Comparison of ENCODE assay signal across 21 mouse cellular contexts in genomic region chr1:169421671-169422070, GRCm38 (mm10).
DNase-seq lines count a peak whose midpoint lies in the region; ATAC-seq and TF ChIP-seq lines count a peak whose summit lies in the region.
"Had no signal": no experiment of that assay in that cellular context is flagged by ENCODE, and none has a peak within 500 bp of the region (broad histone marks: within the 10 kb centered on the region; RNA-seq: fewer than 3 reads in every experiment).

No protein-coding gene starts in this region.

- no peak overlapping the region for H3K27ac ChIP-seq in hindbrain, embryonic 16.5 days (ENCODE audit: low read depth, low read length)
- H3K27ac ChIP-seq in hindbrain, postnatal 0 days: no peak overlapping the region
- no peak overlapping the region for H3K27ac ChIP-seq in limb, embryonic 14.5 days (replicated peaks; ENCODE audit: low read depth, low read length)
- no peak overlapping the region for H3K27ac ChIP-seq in limb, embryonic 10.5 days
- H3K27ac ChIP-seq: heart, adult 2 months; hindbrain, embryonic 15.5 days; midbrain, embryonic 15.5 days; neural tube, embryonic 15.5 days had no signal

- H3K36me3 ChIP-seq in hindbrain, embryonic 16.5 days (ENCODE audit: control insufficient read depth, insufficient read depth, low read length): no peaks in the 10 kb centered on the region
- no peaks in the 10 kb centered on the region for H3K36me3 ChIP-seq in hindbrain, postnatal 0 days (ENCODE audit: insufficient read depth, low read length)
- H3K36me3 ChIP-seq in limb, embryonic 14.5 days (ENCODE audit: control insufficient read depth, insufficient read depth, low read length): no peaks in the 10 kb centered on the region
- no peaks in the 10 kb centered on the region for H3K36me3 ChIP-seq in limb, embryonic 10.5 days
- H3K36me3 ChIP-seq: G1E; hindbrain, embryonic 15.5 days; midbrain, embryonic 15.5 days; neural tube, embryonic 15.5 days had no signal

- H3K27me3 ChIP-seq in hindbrain, embryonic 16.5 days (replicated peaks; ENCODE audit: control insufficient read depth, insufficient read depth, low read length): no peaks in the 10 kb centered on the region
- no peaks in the 10 kb centered on the region for H3K27me3 ChIP-seq in hindbrain, postnatal 0 days (ENCODE audit: insufficient read depth, low read length)
- H3K27me3 ChIP-seq in limb, embryonic 14.5 days (ENCODE audit: control insufficient read depth, insufficient read depth, low read length): no peaks in the 10 kb centered on the region
- H3K27me3 ChIP-seq in limb, embryonic 10.5 days (ENCODE audit: low read depth, poor library complexity, severe bottlenecking): no peaks in the 10 kb centered on the region
- H3K27me3 ChIP-seq: hindbrain, embryonic 15.5 days; megakaryocyte, embryonic 14.5 days; midbrain, embryonic 15.5 days; neural tube, embryonic 15.5 days had no signal

- no peak for TF ChIP-seq CTCF in hindbrain, postnatal 0 days (IDR thresholded peaks at IDR 0.05; ENCODE audit: low read depth)

- TF ChIP-seq POLR2A in limb, embryonic 14.5 days (IDR thresholded peaks at IDR 0.05; ENCODE audit: borderline replicate concordance, extremely low read depth, insufficient read depth, insufficient read length): no peak

- no peak overlapping the region for H3K4me2 ChIP-seq in hindbrain, embryonic 16.5 days (ENCODE audit: low read length)
- H3K4me2 ChIP-seq in hindbrain, postnatal 0 days (ENCODE audit: low read depth, low read length): no peak overlapping the region
- no peak overlapping the region for H3K4me2 ChIP-seq in limb, embryonic 14.5 days (replicated peaks; ENCODE audit: low read depth, low read length, severe bottlenecking)
- H3K4me2 ChIP-seq: hindbrain, embryonic 15.5 days; midbrain, embryonic 15.5 days; neural tube, embryonic 15.5 days had no signal

- DNase-seq in cerebellum, postnatal 10 days: peak; percentile 51 to 54
- no peak for DNase-seq in cerebellum, adult 9-10 months
- no peak for DNase-seq in hindbrain, postnatal 0 days (ENCODE audit: low spot score)
- DNase-seq in limb, embryonic 14.5 days (ENCODE audit: low spot score): peak; percentile 3
- DNase-seq in limb, embryonic 10.5 days (ENCODE audit: low spot score): no peak
- peak; percentile 43 for DNase-seq in brain, embryonic 18.5 days (ENCODE audit: low read depth, low spot score)
- DNase-seq: adrenal gland, postnatal 36 days; gastrocnemius, postnatal 14 days; heart, adult 2 months; heart, postnatal 4 days; kidney, adult 8-10 months; kidney, postnatal 14 days; liver; lung, postnatal 10 days had no signal

- no peaks in the 10 kb centered on the region for H3K4me1 ChIP-seq in hindbrain, embryonic 16.5 days (ENCODE audit: control insufficient read depth, insufficient read depth, low read depth, low read length)
- no peaks in the 10 kb centered on the region for H3K4me1 ChIP-seq in hindbrain, postnatal 0 days (ENCODE audit: insufficient read depth, low read length)
- H3K4me1 ChIP-seq in limb, embryonic 14.5 days (ENCODE audit: control insufficient read depth, insufficient read depth, low read length): 0 out of 2 replicates have a peak, but pooled peaks cover 2% of the 10 kb centered on the region
- peaks cover 10% of the 10 kb centered on the region for H3K4me1 ChIP-seq in limb, embryonic 10.5 days
- H3K4me1 ChIP-seq: hindbrain, embryonic 15.5 days; megakaryocyte, embryonic 14.5 days; neural tube, embryonic 15.5 days had no signal

- 48% methylated on average over 1 of the region's 1 CpGs for WGBS in hindbrain, embryonic 16.5 days
- WGBS in hindbrain, postnatal 0 days: 44% methylated on average over 1 of the region's 1 CpGs
- WGBS in limb, embryonic 14.5 days: 16% methylated on average over 1 of the region's 1 CpGs
- 55% methylated on average over 1 of the region's 1 CpGs for WGBS in limb, embryonic 10.5 days

- H3K9me3 ChIP-seq in hindbrain, embryonic 16.5 days (ENCODE audit: control insufficient read depth, low read length): no peaks in the 10 kb centered on the region
- no peaks in the 10 kb centered on the region for H3K9me3 ChIP-seq in hindbrain, postnatal 0 days (ENCODE audit: low read length)
- no peaks in the 10 kb centered on the region for H3K9me3 ChIP-seq in limb, embryonic 14.5 days (ENCODE audit: control insufficient read depth, low read length)
- H3K9me3 ChIP-seq in limb, embryonic 10.5 days (replicated peaks): no peaks in the 10 kb centered on the region
- H3K9me3 ChIP-seq: hindbrain, embryonic 15.5 days; midbrain, embryonic 15.5 days; neural tube, embryonic 15.5 days had no signal

- peak; percentile 52; the same call in 1 of the 2 replicates for ATAC-seq in hindbrain, embryonic 16.5 days
- no peak for ATAC-seq in hindbrain, postnatal 0 days
- ATAC-seq in limb, embryonic 14.5 days (ENCODE audit: low FRiP score, low read depth): no peak
- no peak for ATAC-seq in activated CD4-positive, CD25-positive, alpha-beta regulatory T cell, adult 4 months
- ATAC-seq: midbrain, embryonic 15.5 days had no signal

- no peak overlapping the region for H3K4me3 ChIP-seq in hindbrain, embryonic 16.5 days (ENCODE audit: low read length)
- H3K4me3 ChIP-seq in hindbrain, postnatal 0 days (ENCODE audit: low read length): no peak overlapping the region
- no peak overlapping the region for H3K4me3 ChIP-seq in limb, embryonic 14.5 days (replicated peaks; ENCODE audit: low read length)
- no peak overlapping the region for H3K4me3 ChIP-seq in limb, embryonic 10.5 days
- H3K4me3 ChIP-seq: heart, adult 2 months; hindbrain, embryonic 15.5 days; megakaryocyte, embryonic 14.5 days; midbrain, embryonic 15.5 days; neural tube, embryonic 15.5 days had no signal

- no peak overlapping the region for H3K9ac ChIP-seq in hindbrain, embryonic 16.5 days (ENCODE audit: low read depth, low read length)
- no peak overlapping the region for H3K9ac ChIP-seq in hindbrain, postnatal 0 days (replicated peaks; ENCODE audit: low read length)
- no peak overlapping the region for H3K9ac ChIP-seq in limb, embryonic 14.5 days (ENCODE audit: low read depth, low read length, severe bottlenecking)
- H3K9ac ChIP-seq: hindbrain, embryonic 15.5 days; midbrain, embryonic 15.5 days; neural tube, embryonic 15.5 days had no signal

Comparison
In these comparisons a context has a peak if more than half of its experiments do, and no peak if none do; other contexts are left out.
1. DNase-seq: peak in cerebellum, postnatal 10 days (2 of 2), limb, embryonic 14.5 days (single experiment) and brain, embryonic 18.5 days (single experiment); none in cerebellum, adult 9-10 months (single experiment), hindbrain, postnatal 0 days (single experiment) and limb, embryonic 10.5 days (single experiment).